Mouse (Mus musculus) megakaryocyte, embryonic 14.5 days (primary cell): ENCODE measurements at regions not wholly inside any gene's neighbourhood (a gene's known extent, or its start where the extent isn't known, plus 50 kb on each side); places are given as distances from the start of the nearest gene placed in this dataset.
A peak's percentile ranks its signal among the peaks of the same experiment; 100 is the strongest.

Source experiments
- H3K27me3 ChIP-seq: replicated peaks from 2 replicates; pipeline ENCODE3; 2012; ENCODE audit warnings: inconsistent platforms
- H3K36me3 ChIP-seq: replicated peaks from 2 replicates; pipeline ENCODE3; 2012; ENCODE audit warnings: low read length, inconsistent platforms, mixed read lengths
- H3K4me1 ChIP-seq: 2 replicates; pipeline ENCODE4 v1.6.1; 2012; ENCODE audit warnings: inconsistent platforms
- H3K4me3 ChIP-seq: replicated peaks from 2 replicates; pipeline ENCODE3; 2012; ENCODE audit warnings: moderate library complexity, mild to moderate bottlenecking, inconsistent platforms
- H3K9me3 ChIP-seq: 2 replicates; pipeline ENCODE4 v1.6.1; 2012; ENCODE audit warnings: inconsistent platforms
- FLI1 ChIP-seq: IDR thresholded peaks from 2 replicates; pipeline ENCODE4 v1.6.1; 2012; ENCODE audit warnings: low read length, inconsistent platforms, mixed read lengths
- GATA1 ChIP-seq: IDR thresholded peaks from 3 replicates; pipeline ENCODE4 v1.6.1; 2012; ENCODE audit warnings: mixed read lengths, low read length, inconsistent platforms, borderline replicate concordance

DNA sequence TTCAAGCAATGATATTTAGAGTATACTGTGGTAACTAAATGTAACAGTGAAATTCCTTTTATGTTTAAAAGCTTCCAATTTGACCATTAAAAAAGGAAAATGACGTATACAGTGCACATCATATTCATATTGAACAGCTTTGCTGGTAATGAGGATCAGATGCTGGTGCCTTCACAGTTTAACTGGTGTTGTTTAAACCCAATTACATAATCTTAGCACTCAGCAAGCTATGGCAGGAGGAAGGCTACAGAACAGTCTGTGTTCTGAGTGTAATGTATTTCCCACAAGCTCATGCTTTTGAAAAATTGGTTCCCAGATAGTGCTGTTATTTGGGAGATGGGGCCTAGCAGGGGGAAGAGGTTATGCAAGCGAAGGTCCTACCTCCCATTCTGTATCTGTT lies 783.1 kb upstream of the Tbl1xr1 start:
- Histone ChIP-seq H3K4me1 (no peaks in the 10 kb centered on the region), H3K27me3 (no peaks in the 10 kb centered on the region), H3K36me3 (no peaks in the 10 kb centered on the region), H3K4me3 (no peak overlapping the region), H3K9me3 (no peaks in the 10 kb centered on the region)
- TF ChIP-seq FLI1 (no peak), GATA1 (no peak)

DNA sequence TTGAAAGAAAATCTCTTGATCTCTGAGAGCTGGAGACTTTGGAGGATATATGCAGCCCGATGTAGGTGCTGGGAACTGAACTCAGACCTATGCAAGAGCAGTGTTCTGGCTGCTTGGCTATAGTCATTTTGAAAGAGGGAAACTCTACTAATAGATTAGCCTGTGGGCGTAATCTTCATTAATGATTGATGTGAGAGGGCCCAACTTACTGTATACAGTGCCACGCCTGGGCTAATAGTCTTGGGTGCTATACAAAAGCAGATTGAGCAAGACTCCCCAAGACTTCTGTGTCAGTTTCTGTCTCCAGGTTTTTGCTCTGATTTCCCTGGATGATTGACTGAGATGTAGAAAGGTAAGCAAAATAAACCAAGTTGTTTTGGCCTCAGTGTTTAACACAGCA lies 781.7 kb upstream of the Tbl1xr1 start:
- H3K4me3 ChIP-seq, result no peak overlapping the region
- no peaks in the 10 kb centered on the region for H3K27me3 ChIP-seq
- no peaks in the 10 kb centered on the region for H3K36me3 ChIP-seq
- TF ChIP-seq FLI1 (no peak), GATA1 (no peak)
- H3K4me1 ChIP-seq, result no peaks in the 10 kb centered on the region
- no peaks in the 10 kb centered on the region for H3K9me3 ChIP-seq

DNA sequence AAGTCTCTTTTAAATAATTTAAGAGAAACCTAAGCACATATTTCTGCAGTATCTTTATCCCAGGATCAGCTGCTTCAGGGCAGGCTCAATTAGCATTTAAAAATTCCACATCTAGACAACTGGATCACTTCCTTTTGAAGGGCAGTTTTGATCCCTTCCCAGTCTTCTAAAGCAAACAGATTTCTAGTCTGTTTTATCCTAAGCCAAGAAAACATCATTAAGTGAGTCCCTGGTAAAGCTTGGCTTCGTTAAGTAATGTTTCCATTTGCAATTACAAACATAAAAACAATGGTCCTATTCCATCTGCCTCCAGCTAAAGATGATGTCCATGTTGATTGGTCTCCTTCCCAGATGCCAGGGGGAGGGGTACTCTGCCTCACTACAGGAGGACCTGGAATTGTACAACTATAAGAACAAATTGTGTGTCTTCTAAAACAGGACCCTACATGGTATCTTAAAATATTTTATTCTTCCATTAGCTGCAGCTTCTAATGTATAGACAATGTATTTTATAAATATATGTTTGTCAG lies 779.8 kb upstream of the Tbl1xr1 start:
- H3K4me1 ChIP-seq, result no peaks in the 10 kb centered on the region
- no peak overlapping the region for H3K4me3 ChIP-seq
- TF ChIP-seq GATA1 (no peak), FLI1 (no peak)
- H3K27me3 ChIP-seq, result no peaks in the 10 kb centered on the region
- no peaks in the 10 kb centered on the region for H3K36me3 ChIP-seq
- no peaks in the 10 kb centered on the region for H3K9me3 ChIP-seq

DNA sequence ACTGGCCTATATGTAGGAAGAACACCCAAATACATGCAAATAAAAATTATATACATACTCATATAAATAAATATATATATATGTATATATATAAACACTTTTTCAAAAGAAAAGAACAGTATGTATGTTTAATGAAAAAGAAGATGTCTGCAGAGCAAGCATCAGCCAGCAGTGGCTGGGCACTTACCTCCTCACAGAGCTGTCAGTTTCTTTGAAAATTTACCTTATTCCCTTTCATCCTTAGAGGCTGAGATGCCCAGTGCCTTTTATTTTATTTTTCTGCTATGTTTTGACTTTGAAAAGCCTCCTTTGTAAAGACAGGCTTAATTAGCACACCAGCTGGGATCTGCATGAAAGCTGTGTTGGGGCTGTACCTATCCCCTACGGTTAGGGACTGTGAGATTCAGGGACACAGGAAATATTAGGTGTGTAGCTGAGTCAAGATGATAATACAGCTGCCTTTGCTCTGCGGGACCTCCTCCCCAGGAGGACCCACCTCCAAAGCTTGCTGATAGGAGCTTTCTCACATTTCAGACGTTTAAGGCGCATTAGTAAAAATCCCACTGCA lies 751.0 kb upstream of the Tbl1xr1 start:
- no peaks in the 10 kb centered on the region for H3K9me3 ChIP-seq
- TF ChIP-seq FLI1 (no peak), GATA1 (no peak)
- H3K4me3 ChIP-seq, result no peak overlapping the region
- no peaks in the 10 kb centered on the region for H3K36me3 ChIP-seq
- H3K27me3 ChIP-seq, result no peaks in the 10 kb centered on the region
- no peaks in the 10 kb centered on the region for H3K4me1 ChIP-seq

DNA sequence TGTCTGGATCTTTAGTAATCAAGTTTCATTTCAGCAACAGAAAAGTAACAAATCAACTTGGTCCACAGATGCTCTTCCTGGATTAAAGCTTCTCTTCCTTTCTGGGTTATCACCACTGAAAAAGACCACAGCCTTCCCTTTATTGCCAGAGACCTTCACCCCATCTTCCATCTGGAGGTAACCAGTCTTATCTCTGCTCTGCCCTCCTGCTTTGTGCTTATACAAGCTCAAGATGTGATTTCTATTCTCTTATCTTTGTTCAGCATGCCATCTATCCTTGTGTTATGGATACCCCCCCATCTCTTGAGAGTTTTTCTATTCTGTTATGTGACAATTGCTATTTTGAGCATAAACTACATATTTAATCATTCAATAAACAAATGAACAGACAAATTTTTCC lies 734.5 kb upstream of the Tbl1xr1 start:
- H3K27me3 ChIP-seq, result no peaks in the 10 kb centered on the region
- no peaks in the 10 kb centered on the region for H3K36me3 ChIP-seq
- H3K4me1 ChIP-seq, result no peaks in the 10 kb centered on the region
- H3K9me3 ChIP-seq, result no peaks in the 10 kb centered on the region
- TF ChIP-seq FLI1, result no peak
- no peak for TF ChIP-seq GATA1
- H3K4me3 ChIP-seq, result no peak overlapping the region

DNA sequence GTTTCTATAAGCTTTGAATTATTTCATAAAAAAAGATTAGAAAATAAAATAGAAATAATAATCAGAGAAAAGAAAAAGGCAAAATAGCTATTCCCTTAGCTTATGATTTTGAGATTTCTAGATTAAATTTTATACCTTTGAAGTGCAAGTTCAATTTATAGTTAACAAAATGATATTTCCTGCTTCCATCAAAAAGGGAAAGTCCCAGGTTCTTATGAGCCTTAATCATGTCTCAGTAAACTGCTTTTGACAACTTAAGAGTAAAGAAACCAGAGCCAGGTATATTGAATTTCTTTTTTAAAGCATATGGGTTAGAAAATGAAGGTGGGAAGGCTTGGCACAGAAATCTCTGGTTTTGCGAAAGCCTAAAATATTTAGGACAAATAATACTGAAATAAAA lies 733.4 kb upstream of the Tbl1xr1 start:
- H3K27me3 ChIP-seq, result no peaks in the 10 kb centered on the region
- no peaks in the 10 kb centered on the region for H3K4me1 ChIP-seq
- TF ChIP-seq FLI1, result no peak
- no peak for TF ChIP-seq GATA1
- H3K36me3 ChIP-seq, result no peaks in the 10 kb centered on the region
- H3K4me3 ChIP-seq, result no peak overlapping the region
- H3K9me3 ChIP-seq, result no peaks in the 10 kb centered on the region

DNA sequence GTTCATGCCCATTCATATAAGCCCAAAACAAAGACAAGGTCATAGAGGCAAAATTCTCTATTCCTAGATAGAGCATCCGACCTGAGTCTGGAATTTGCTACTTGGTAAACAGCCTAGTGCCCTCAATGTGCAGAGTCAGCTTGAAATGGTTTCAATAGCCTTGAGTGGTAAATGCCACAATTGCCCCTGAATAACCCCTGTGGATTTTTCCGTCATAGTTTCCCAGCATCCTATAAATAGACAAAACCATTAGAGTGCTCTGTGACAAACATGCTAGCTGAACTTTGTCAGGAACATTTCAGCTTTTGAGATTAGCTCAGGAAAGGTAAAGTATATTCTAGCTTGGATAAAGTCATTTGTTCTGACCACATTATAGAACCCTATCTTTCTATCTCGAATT lies 727.0 kb upstream of the Tbl1xr1 start:
- TF ChIP-seq FLI1, result no peak
- TF ChIP-seq GATA1, result no peak
- no peaks in the 10 kb centered on the region for H3K4me1 ChIP-seq
- H3K4me3 ChIP-seq, result no peak overlapping the region
- no peaks in the 10 kb centered on the region for H3K27me3 ChIP-seq
- no peaks in the 10 kb centered on the region for H3K36me3 ChIP-seq
- H3K9me3 ChIP-seq, result no peaks in the 10 kb centered on the region

DNA sequence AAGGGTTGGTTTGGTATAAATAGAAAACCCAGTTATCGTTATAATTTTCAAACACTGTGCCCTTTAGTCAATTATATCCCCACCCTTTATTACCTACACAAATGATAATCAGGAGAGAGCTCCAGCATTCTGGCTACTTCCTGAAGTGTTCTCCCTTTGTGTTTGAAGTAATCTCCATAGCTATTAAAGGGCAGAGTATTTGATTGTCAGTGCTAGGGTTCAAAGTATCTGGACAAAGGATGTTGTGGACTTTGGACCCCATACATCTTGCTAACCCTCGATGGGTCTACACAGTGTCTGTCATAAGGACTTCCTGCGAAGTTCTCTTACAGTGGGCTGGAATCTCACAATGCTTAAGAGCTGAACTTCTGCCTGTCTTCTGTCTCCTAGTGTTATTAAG lies 720.3 kb upstream of the Tbl1xr1 start:
- H3K36me3 ChIP-seq, result no peaks in the 10 kb centered on the region
- TF ChIP-seq FLI1 (no peak), GATA1 (no peak)
- H3K27me3 ChIP-seq, result no peaks in the 10 kb centered on the region
- H3K9me3 ChIP-seq, result peaks cover 3% of the 10 kb centered on the region; the same call in 1 of the 2 replicates
- H3K4me1 ChIP-seq, result no peaks in the 10 kb centered on the region
- H3K4me3 ChIP-seq, result no peak overlapping the region

DNA sequence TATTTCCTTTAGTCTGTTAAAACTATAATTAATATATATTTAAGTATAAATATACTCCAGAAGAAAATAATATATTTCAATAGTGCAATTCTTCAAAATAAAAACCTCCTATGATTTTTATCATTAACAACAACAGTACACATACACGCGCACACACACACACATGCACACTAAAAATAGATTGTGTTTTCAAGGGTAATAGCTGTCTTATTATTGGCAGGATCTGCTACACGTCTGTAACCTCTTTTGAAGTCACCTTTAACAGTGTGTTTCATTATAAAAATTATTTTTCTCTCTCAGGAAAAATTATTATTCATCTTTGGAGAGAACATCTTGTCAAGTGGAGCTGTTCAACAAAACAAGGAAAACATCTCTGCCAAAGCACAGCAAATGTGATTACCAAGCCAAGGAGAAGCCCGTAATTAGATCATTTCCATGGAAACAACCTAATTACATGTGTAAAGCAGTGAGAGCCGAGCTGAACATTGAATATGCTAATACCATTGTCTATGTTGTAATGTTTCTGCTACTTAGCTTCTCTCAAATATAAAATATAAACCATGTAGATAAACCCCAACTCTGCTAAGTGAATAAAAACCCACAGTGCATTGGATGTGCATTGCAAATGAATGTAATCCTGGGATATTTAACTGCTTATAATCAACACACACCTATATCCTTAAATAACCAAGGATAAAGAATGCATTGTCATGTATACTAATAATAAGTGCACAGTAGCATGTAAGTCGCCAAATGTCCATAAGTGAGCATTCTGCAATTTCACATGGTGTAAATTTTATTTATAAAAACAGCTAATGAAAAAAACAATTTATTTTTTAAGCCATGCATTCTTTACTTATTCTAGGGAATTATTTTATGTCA lies 719.4 kb upstream of the Tbl1xr1 start:
- peaks cover 3% of the 10 kb centered on the region; the same call in 1 of the 2 replicates for H3K9me3 ChIP-seq
- H3K36me3 ChIP-seq, result no peaks in the 10 kb centered on the region
- no peaks in the 10 kb centered on the region for H3K4me1 ChIP-seq
- no peak for TF ChIP-seq FLI1
- TF ChIP-seq GATA1, result no peak
- no peak overlapping the region for H3K4me3 ChIP-seq
- H3K27me3 ChIP-seq, result no peaks in the 10 kb centered on the region

DNA sequence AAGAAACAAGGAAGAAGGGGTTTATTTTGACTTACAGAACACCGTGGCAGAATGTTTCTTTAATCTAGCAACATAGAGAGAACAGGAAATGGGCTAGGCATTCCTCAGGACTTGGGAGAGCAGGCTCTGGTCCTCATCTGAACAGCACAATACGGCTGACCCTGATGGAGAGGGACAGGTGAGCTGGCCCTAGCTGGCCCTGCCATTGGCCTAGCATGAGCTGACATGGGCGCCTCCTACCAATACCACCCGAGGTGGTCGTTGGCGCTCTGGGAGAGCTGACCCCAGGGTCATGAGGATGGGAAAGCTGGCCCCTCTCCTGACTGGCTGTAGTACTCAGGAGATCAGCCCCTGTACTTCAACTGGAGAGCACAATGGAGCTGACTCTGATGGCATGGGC lies 718.4 kb upstream of the Tbl1xr1 start:
- Histone ChIP-seq H3K27me3 (no peaks in the 10 kb centered on the region), H3K4me1 (no peaks in the 10 kb centered on the region), H3K36me3 (no peaks in the 10 kb centered on the region), H3K9me3 (peaks cover 3% of the 10 kb centered on the region; the same call in 1 of the 2 replicates), H3K4me3 (peak overlapping the region; percentile 16)
- no peak for TF ChIP-seq FLI1
- no peak for TF ChIP-seq GATA1
